Mouse (Mus musculus) thymus, postnatal 10 days (tissue): ENCODE data around the gene Gm2004.
"Not testable (repeated sequence)": the region's sequence is repeated elsewhere in the genome, so short reads cannot be mapped to it uniquely, and the experiment has no call there.

ENCODE experiments used
- DNase-seq, 2 experiments: peaks; one replicate each; pipeline ENCODE4 v3.0.0; 2021; ENCODE audit warnings: low spot score in 2 of 2

Gm2004 gene

DNA sequence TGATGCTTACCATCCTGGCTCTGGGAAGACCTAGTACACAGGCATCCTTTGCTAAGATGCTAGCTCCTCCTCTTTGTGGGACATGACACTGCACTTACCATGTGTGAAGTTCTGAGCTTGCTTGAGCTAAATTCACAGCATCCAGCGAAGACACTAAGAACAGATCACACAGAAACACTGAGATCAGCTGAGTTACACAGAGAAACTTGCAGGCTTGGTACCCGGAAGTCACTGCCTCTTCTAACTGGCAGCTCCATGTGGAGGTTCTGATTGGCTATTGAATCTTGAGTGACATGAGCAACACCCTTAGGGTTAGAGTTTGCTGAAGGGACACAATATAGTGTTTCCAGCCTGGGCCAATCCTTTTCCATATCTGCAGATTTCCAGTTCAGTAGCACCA, at the start of gene Gm2004:
Gene Gm2004, minus strand, starts transcription at position 101 of the 400 bp plus-strand sequence.
- DNase-seq, result not testable (repeated sequence)
